Mouse (Mus musculus) ES-E14 (cell line): ENCODE results near the gene Mrpl35. TPM values are rescaled to one million over a fixed set of nuclear protein-coding genes. Genes with fewer than 3 reads are reported as not detected.

Experiments
- DNase-seq: peaks from one replicate; pipeline ENCODE4 v3.0.0-alpha.2; 2013; ENCODE audit warnings: low read depth, low spot score
- H3K27ac ChIP-seq: 2 replicates; pipeline ENCODE4 v1.5.1; 2012; ENCODE audit warnings: low read depth, mild to moderate bottlenecking, low read length, moderate library complexity, mixed read lengths; ENCODE audit not compliant: poor library complexity, insufficient read depth, severe bottlenecking
- H3K36me3 ChIP-seq: 2 replicates; pipeline ENCODE4 v1.6.1; 2012; ENCODE audit warnings: mild to moderate bottlenecking, low read length, moderate library complexity, mixed read lengths; ENCODE audit not compliant: control insufficient read depth, poor library complexity, insufficient read depth, severe bottlenecking
- H3K4me1 ChIP-seq, 2 experiments: fragments of 150-350 bp in 1 of 2; sonication (generic) in 1 of 2; 2 replicates each; pipeline ENCODE4 v1.6.1; 2012; ENCODE audit warnings: low read length in 2 of 2, mild to moderate bottlenecking in 1 of 2, mixed read lengths in 1 of 2; ENCODE audit not compliant: control insufficient read depth in 2 of 2, insufficient read depth in 2 of 2, poor library complexity in 1 of 2
- H3K4me3 ChIP-seq, 2 experiments: fragments of 150-350 bp in 1 of 2; sonication (generic) in 1 of 2; 2 replicates each; pipeline ENCODE4 v1.5.1; 2012; ENCODE audit warnings: low read length in 2 of 2, low read depth in 1 of 2, mild to moderate bottlenecking in 1 of 2, mixed read lengths in 1 of 2; ENCODE audit not compliant: insufficient read depth in 1 of 2, poor library complexity in 1 of 2, severe bottlenecking in 1 of 2
- H3K9ac ChIP-seq: 2 replicates; pipeline ENCODE4 v1.6.1; 2012; ENCODE audit warnings: low read depth, mild to moderate bottlenecking, low read length, mixed read lengths; ENCODE audit not compliant: poor library complexity, insufficient read depth, severe bottlenecking
- H3K9me3 ChIP-seq: fragments of 150-350 bp; sonication (generic); 2 replicates; pipeline ENCODE4 v1.6.1; 2012; ENCODE audit warnings: low read depth, mild to moderate bottlenecking, low read length; ENCODE audit not compliant: control insufficient read depth, insufficient read depth
- CHD2 ChIP-seq: IDR thresholded peaks from 2 replicates; pipeline ENCODE4 v1.6.1; 2014; ENCODE audit warnings: mild to moderate bottlenecking, low read depth, low read length, inconsistent platforms
- HCFC1 ChIP-seq: IDR thresholded peaks from 2 replicates; pipeline ENCODE4 v1.6.1; 2012; ENCODE audit warnings: low read length, inconsistent platforms, borderline replicate concordance; ENCODE audit not compliant: insufficient read depth
- MAFK ChIP-seq: IDR thresholded peaks from 2 replicates; pipeline ENCODE4 v1.6.1; 2014; ENCODE audit warnings: mild to moderate bottlenecking, low read depth, low read length, inconsistent platforms; ENCODE audit not compliant: insufficient read depth
- ZC3H11A ChIP-seq: IDR thresholded peaks from 2 replicates; pipeline ENCODE4 v1.6.1; 2012; ENCODE audit warnings: low read depth, mild to moderate bottlenecking, inconsistent platforms, low read length, borderline replicate concordance
- ZNF384 ChIP-seq: IDR thresholded peaks from 2 replicates; pipeline ENCODE4 v1.6.1; 2012; ENCODE audit warnings: low read depth, low read length, inconsistent platforms
- in situ Hi-C, 2 experiments: fragments of 600-800 bp; cut with MboI; formaldehyde crosslinking; loops; one replicate each; pipeline ENCODE4 v1.15.1; 2025; ENCODE audit warnings: low sequenced_read_pairs in 2 of 2, inconsistent platforms in 1 of 2; ENCODE audit not compliant: unreplicated experiment in 2 of 2
- total RNA-seq: library from RNA; depleted of rRNA; stranded (reverse); fragments of 300-350 nt; gene quantifications from 2 replicates; pipeline ENCODE4 v1.2.3, GENCODE M21; 2012

Gene Mrpl35
- total RNA-seq, 1 experiment: 34.0 TPM

DNA sequence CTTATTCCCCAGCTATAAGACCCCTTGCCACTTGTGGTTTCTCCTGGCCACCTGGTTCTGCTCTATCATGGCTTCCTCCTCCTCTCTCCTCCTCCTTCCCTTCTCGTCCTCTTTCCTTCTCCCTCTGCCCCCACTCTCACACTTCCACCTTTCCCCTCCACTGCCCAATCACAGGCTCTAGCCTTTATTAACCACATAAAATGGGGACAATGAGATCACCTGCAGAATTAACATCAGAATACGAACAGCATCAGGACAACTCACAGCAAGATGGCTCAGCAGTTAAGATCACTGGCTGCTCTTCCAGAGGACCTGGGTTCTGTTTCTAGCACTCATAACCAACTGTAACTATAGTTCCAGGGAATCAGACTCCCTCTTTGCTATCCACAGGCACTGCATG lies 46.9 kb downstream of the Mrpl35 start:
- Histone ChIP-seq H3K27ac (no peak overlapping the region), H3K4me1 (no peaks in the 10 kb centered on the region), H3K9ac (no peak overlapping the region), H3K9me3 (no peaks in the 10 kb centered on the region), H3K36me3 (no peaks in the 10 kb centered on the region), H3K4me3 (no peak overlapping the region)
- TF ChIP-seq ZC3H11A: no peak
- no peak for TF ChIP-seq HCFC1
- TF ChIP-seq MAFK: no peak
- TF ChIP-seq ZNF384: no peak
- TF ChIP-seq CHD2: no peak
- in situ Hi-C loops: loop anchor here in 1 of 2 experiments (25.0 kb wide), 1 partner anchor 618 kb away; no protein-coding TSS in a partner anchor
- DNase-seq: no peak

- no peaks in the 10 kb centered on the region for H3K36me3 ChIP-seq
These were observed 48.8 kb downstream of the Mrpl35 start for GRCm38 (mm10) chr6:71778016-71778415.

DNA sequence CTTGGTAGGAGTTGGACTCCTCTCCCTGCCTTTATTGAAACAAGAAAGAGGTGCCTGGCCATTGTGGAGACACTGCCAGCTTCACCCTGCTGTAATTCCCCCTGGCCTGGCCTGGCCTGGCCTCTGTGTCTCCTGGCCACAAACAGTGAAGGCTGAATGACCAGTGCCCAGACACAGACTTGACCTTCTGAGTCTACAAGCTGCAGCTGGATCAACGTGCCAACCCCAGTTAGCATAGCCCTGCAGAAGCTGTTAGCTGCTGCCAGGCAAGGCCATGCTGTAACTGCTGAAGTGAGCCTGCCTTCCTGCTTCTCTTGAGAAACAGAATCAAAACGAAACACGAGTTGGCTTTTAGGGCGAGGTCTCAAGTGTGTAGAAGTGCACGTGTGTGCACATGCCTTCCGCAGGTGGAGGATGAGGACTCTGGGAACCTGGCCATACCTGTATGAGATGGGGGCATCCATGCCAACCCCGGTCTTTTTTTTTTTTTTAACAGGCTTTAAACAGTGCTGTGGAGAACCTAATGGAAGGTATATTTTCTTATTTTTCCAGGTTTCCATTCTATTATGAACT lies 54.0 kb downstream of the Mrpl35 start:
- Histone ChIP-seq H3K4me3 (no peak overlapping the region), H3K36me3 (no peaks in the 10 kb centered on the region), H3K9me3 (no peaks in the 10 kb centered on the region), H3K27ac (no peak overlapping the region), H3K4me1 (no peaks in the 10 kb centered on the region), H3K9ac (no peak overlapping the region)
- in situ Hi-C loops: no loop called here
- DNase-seq: no peak
- TF ChIP-seq ZNF384 (no peak), HCFC1 (no peak), MAFK (no peak), ZC3H11A (no peak), CHD2 (no peak)

More at GRCm38 (mm10) chr6:71778016-71778415, 48.8 kb downstream of the Mrpl35 start:
- no peak overlapping the region for H3K9ac ChIP-seq
- TF ChIP-seq ZNF384 (no peak), MAFK (no peak), HCFC1 (no peak), ZC3H11A (no peak), CHD2 (no peak)
- in situ Hi-C loops: loop anchor here in 1 of 2 experiments (25.0 kb wide), 1 partner anchor 616 kb away; no protein-coding TSS in a partner anchor
- H3K9me3 ChIP-seq: no peaks in the 10 kb centered on the region
- no peaks in the 10 kb centered on the region for H3K4me1 ChIP-seq
- DNase-seq: no peak
- no peak overlapping the region for H3K27ac ChIP-seq
- no peak overlapping the region for H3K4me3 ChIP-seq

GRCm38 (mm10) chr6:71772156-71772555 lies 54.6 kb downstream of the Mrpl35 start:
- H3K4me1 ChIP-seq: no peaks in the 10 kb centered on the region
- in situ Hi-C loops: no loop called here
- DNase-seq: no peak

GRCm38 (mm10) chr6:71771282-71771681 lies 55.5 kb downstream of the Mrpl35 start:
- TF ChIP-seq ZC3H11A (no peak), HCFC1 (no peak), CHD2 (no peak), MAFK (no peak)
- in situ Hi-C loops: no loop called here
- no peaks in the 10 kb centered on the region for H3K4me1 ChIP-seq
- no peak for DNase-seq
- no peak overlapping the region for H3K4me3 ChIP-seq
- no peak overlapping the region for H3K9ac ChIP-seq
- H3K27ac ChIP-seq: no peak overlapping the region
- no peaks in the 10 kb centered on the region for H3K9me3 ChIP-seq
- H3K36me3 ChIP-seq: no peaks in the 10 kb centered on the region

More at GRCm38 (mm10) chr6:71772156-71772555, 54.6 kb downstream of the Mrpl35 start:
- Histone ChIP-seq H3K9me3 (no peaks in the 10 kb centered on the region), H3K36me3 (no peaks in the 10 kb centered on the region), H3K27ac (no peak overlapping the region), H3K4me3 (no peak overlapping the region), H3K9ac (no peak overlapping the region)
- TF ChIP-seq ZNF384 (no peak), CHD2 (no peak), MAFK (no peak)
